Mouse (Mus musculus): Measurements from ENCODE around the gene Hsdl1.

Gene Hsdl1

GRCm38 (mm10) chr8:119531397-119531796, 43.6 kb downstream of the Hsdl1 start:
- no peak for DNase-seq (ENCODE audit: low spot score in 2 of 2)

GRCm38 (mm10) chr8:119530937-119531336, 44.0 kb downstream of the Hsdl1 start:
- DNase-seq (ENCODE audit: low spot score in 2 of 2): no peak

GRCm38 (mm10) chr8:119528762-119529161, 46.2 kb downstream of the Hsdl1 start:
- DNase-seq (ENCODE audit: low spot score in 2 of 2): no peak

- DNase-seq (ENCODE audit: low spot score in 2 of 2): no peak
These were observed 54.9 kb downstream of the Hsdl1 start for GRCm38 (mm10) chr8:119520102-119520501.

GRCm38 (mm10) chr8:119516674-119517073, 58.3 kb downstream of the Hsdl1 start:
- DNase-seq (ENCODE audit: low spot score in 2 of 2): no peak

DNA sequence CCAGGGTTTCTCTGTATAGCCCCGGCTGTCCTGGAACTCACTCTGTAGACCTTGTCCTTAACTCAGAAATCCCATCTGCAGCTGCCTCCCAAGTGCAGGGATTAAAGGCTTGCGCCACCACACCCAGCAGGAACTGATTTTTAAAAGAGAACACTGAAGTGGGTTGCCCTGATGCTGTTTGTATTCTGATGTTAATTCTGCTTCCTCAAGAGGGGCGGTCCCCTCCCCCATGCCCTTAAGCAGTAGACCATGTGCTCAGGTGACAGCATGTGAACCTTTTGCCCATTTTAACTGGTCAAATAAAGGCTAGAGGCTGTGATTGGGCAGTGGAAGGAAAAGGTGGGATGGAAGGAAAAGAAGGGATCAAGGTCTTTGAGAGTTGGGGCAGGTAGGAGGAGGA, 59.2 kb downstream of the Hsdl1 start:
- no peak for DNase-seq (ENCODE audit: low spot score in 2 of 2)

- no peak for DNase-seq (ENCODE audit: low spot score in 2 of 2)
These were observed 60.0 kb downstream of the Hsdl1 start for GRCm38 (mm10) chr8:119514940-119515339.

DNA sequence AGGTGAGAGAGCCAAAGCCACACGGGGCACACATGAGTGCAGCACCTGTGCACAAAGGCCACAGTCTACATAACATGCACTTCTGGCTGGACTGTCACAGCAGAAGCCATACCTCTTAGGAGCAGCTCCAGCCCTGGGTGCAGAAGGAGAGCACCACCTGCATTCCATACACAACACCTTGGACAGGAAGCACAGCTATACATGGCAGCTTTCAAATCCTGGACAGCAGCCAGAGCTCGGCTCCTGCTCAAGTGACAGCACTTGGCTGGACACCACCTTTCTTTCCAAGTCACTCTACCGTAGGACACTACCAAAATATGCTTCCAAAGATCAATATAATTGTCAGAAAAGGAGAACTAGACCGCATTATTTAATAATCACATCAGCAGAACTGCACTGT, 61.6 kb downstream of the Hsdl1 start:
- no peak for DNase-seq (ENCODE audit: low spot score in 2 of 2)

All from heart, adult 9 months (tissue).